Mouse (Mus musculus) olfactory bulb, adult 2 months (tissue): ENCODE measurements around the gene Erlin1. TPM values are rescaled to one million over a fixed set of nuclear protein-coding genes. Genes with fewer than 3 reads are reported as not detected.

Experiments used
- H3K27ac ChIP-seq: fragments of 200-500 bp; 2 replicates; pipeline ENCODE4 v1.5.1; 2012; ENCODE audit warnings: low read depth, low read length; ENCODE audit not compliant: insufficient read depth
- H3K4me1 ChIP-seq: fragments of 200-500 bp; 2 replicates; pipeline ENCODE4 v1.6.1; 2012; ENCODE audit warnings: low read length; ENCODE audit not compliant: control insufficient read depth, insufficient read depth
- H3K4me3 ChIP-seq: fragments of 200-500 bp; 2 replicates; pipeline ENCODE4 v1.5.1; 2012; ENCODE audit warnings: mild to moderate bottlenecking, low read depth, low read length, moderate library complexity; ENCODE audit not compliant: insufficient read depth
- CTCF ChIP-seq: fragments of 200-500 bp; IDR thresholded peaks from 2 replicates; pipeline ENCODE4 v1.5.1; 2012; ENCODE audit warnings: low read depth, mild to moderate bottlenecking, low read length, moderate library complexity; ENCODE audit not compliant: insufficient read depth
- POLR2A ChIP-seq: fragments of 200-500 bp; IDR thresholded peaks from 2 replicates; pipeline ENCODE4 v1.6.1; 2012; ENCODE audit warnings: mild to moderate bottlenecking, low read depth, low read length, moderate library complexity; ENCODE audit not compliant: insufficient read depth
- WGBS: fragments of 180-500 bp; shearing (Covaris S2); methylation state at CpG from one replicate; pipeline ENCODE4 v1.1.7; 2018; 5-methylcytosine and 5-hydroxymethylcytosine counted together
- polyA plus RNA-seq: library from polyadenylated mRNA; stranded (reverse); fragments of >200 nt; gene quantifications from 2 replicates; pipeline ENCODE4 v1.2.4, GENCODE M21; 2012; ENCODE audit warnings: low replicate concordance; ENCODE audit not compliant: missing spikeins, insufficient read depth, insufficient read length

Erlin1 gene
- polyA plus RNA-seq, 1 experiment: not detected

GRCm38 (mm10) chr19:44068232-44068631 lies 1.4 kb downstream of the Erlin1 start:
- Histone ChIP-seq H3K27ac (no peak overlapping the region), H3K4me3 (no peak overlapping the region), H3K4me1 (0 out of 2 replicates have a peak, but pooled peaks cover 4% of the 10 kb centered on the region)
- 88% methylated on average over 4 of the region's 4 CpGs for WGBS
- no peak for TF ChIP-seq CTCF
- no peak for TF ChIP-seq POLR2A

- WGBS: 80% methylated on average over 9 of the region's 9 CpGs
- H3K4me1 ChIP-seq: 0 out of 2 replicates have a peak, but pooled peaks cover 4% of the 10 kb centered on the region
- no peak overlapping the region for H3K4me3 ChIP-seq
- no peak overlapping the region for H3K27ac ChIP-seq
- TF ChIP-seq POLR2A (no peak), CTCF (no peak)
These were observed 2.1 kb downstream of the Erlin1 start for GRCm38 (mm10) chr19:44067323-44068049.

GRCm38 (mm10) chr19:44064734-44065133 lies 4.9 kb downstream of the Erlin1 start:
- Histone ChIP-seq H3K27ac (no peak overlapping the region), H3K4me1 (0 out of 2 replicates have a peak, but pooled peaks cover 4% of the 10 kb centered on the region), H3K4me3 (no peak overlapping the region)
- 96% methylated on average over 2 of the region's 2 CpGs for WGBS
- no peak for TF ChIP-seq CTCF
- TF ChIP-seq POLR2A: no peak

- Histone ChIP-seq H3K4me3 (no peak overlapping the region), H3K4me1 (no peaks in the 10 kb centered on the region), H3K27ac (no peak overlapping the region)
- TF ChIP-seq CTCF (no peak), POLR2A (no peak)
- 92% methylated on average over 7 of the region's 7 CpGs for WGBS
These were observed 5.8 kb downstream of the Erlin1 start for GRCm38 (mm10) chr19:44063773-44064172.

- no peaks in the 10 kb centered on the region for H3K4me1 ChIP-seq
- no peak for TF ChIP-seq POLR2A
- TF ChIP-seq CTCF: no peak
- H3K4me3 ChIP-seq: no peak overlapping the region
- WGBS: 90% methylated on average over 3 of the region's 3 CpGs
- H3K27ac ChIP-seq: no peak overlapping the region
These were observed 9.4 kb downstream of the Erlin1 start for GRCm38 (mm10) chr19:44060226-44060625.

- H3K4me3 ChIP-seq: no peak overlapping the region
- no peaks in the 10 kb centered on the region for H3K4me1 ChIP-seq
- no peak overlapping the region for H3K27ac ChIP-seq
- 80% methylated on average over 4 of the region's 4 CpGs for WGBS
- TF ChIP-seq CTCF (no peak), POLR2A (no peak)
These were observed 14.3 kb downstream of the Erlin1 start for GRCm38 (mm10) chr19:44055173-44055826.

GRCm38 (mm10) chr19:44050388-44050787 lies 19.2 kb downstream of the Erlin1 start:
- no peaks in the 10 kb centered on the region for H3K4me1 ChIP-seq
- TF ChIP-seq CTCF (no peak), POLR2A (no peak)
- WGBS: 85% methylated on average over 4 of the region's 4 CpGs
- H3K4me3 ChIP-seq: no peak overlapping the region
- no peak overlapping the region for H3K27ac ChIP-seq

GRCm38 (mm10) chr19:44049282-44049681 lies 20.3 kb downstream of the Erlin1 start:
- Histone ChIP-seq H3K27ac (no peak overlapping the region), H3K4me3 (no peak overlapping the region), H3K4me1 (no peaks in the 10 kb centered on the region)
- 75% methylated on average over 3 of the region's 3 CpGs for WGBS
- no peak for TF ChIP-seq POLR2A
- TF ChIP-seq CTCF: no peak

- WGBS: 86% methylated on average over 3 of the region's 3 CpGs
- H3K4me1 ChIP-seq: no peaks in the 10 kb centered on the region
- no peak overlapping the region for H3K4me3 ChIP-seq
- no peak for TF ChIP-seq POLR2A
- no peak for TF ChIP-seq CTCF
- no peak overlapping the region for H3K27ac ChIP-seq
These were observed 23.7 kb downstream of the Erlin1 start for GRCm38 (mm10) chr19:44045847-44046246.
